Mouse (Mus musculus) layer of hippocampus, adult 9-10 months (tissue): ENCODE data around the gene Cmpk2.
A peak's percentile ranks its signal among the peaks of the same experiment; 100 is the strongest.
"Not testable (repeated sequence)": the region's sequence is repeated elsewhere in the genome, so short reads cannot be mapped to it uniquely, and the experiment has no call there.

Source experiments
- DNase-seq: peaks from one replicate; pipeline ENCODE4 v3.0.0; 2022; ENCODE audit warnings: low spot score

The Cmpk2 gene

DNA sequence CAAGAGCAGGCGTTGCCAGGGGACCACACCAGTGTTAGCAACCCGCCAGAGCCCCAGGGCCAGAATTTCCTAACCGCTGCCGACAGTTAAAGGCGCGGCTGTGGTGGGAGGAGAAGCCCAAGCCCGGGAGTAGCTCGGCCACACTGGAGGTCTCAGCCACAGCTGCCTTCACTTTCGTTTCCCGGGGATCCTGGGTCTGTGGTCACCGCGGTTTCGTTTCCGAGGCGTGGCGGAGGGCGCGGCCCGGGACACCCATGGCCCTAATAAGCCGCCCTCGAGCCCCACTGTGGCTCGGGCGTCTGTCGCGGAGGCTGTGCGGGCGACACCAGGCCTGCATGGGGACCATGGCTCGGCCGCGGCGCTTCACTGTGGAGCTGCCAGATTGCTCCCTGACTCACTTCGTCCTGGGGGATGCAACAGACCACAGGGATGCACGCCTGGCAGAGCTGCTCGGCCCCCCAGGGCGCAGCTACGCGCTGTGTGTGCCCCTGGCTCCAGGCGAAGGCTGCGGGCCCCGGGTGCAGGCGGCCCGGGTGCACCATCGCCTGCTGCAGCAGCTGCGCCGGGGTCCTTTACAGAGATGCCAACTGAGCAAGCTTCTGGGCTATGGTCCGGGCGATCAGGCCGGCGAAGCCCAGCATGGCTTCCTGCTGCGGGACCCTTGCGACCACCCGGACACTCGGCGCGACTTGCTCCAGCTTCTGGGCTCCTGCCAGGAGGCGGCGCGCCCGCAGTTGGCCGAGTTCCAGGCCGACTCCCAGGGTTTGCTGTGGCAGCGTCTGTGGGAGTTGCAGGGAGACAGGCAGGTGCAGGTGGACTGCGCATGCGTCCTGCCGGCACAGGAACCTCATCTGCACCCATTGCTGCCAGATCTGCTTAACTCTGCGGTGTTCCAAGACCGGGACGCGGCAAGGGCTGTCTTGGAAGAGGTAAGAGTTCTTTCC is at the start of gene Cmpk2:
Gene Cmpk2 (plus strand): TSS at position 107 of the 944 bp plus-strand sequence.
- DNase-seq, result peak; percentile 62

DNA sequence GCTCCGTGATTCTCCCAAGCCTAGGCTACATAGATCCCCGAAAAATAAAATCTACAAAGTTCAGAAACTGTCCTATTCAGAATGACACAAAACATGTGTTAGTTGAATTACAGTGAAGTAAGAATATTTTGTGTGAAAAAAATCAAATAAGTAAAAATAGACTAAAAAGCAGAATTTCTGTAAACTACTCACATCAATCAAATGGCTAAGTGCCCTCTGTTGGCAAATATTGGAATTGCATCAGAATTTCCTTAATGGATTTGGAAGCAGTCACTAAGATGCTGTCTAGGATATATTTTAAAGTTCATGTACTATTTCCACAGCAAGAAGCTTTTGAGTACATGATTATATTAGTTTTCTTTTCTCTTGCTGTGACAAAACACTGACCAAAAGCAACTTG is 44.2 kb upstream of the Cmpk2 start:
- peak; percentile 59 for DNase-seq

DNA sequence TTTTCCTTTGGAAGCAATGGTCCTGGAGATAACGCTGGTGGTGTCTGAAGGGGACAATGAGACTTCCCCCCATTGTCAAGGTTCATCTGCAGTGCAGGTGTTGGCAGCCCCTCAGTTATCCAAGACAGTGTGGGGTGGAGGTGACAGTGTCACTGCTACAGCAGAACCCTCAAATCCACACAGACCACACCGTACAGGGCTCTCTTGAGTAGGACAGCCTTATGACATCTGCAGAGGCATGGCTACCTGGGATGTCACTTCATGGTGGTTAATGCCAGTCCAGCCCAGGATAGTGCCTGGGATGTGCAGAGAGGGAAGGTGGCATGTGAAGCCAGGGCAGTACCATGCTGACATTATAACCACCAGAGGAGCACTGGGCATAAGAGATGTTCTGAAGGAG is 40.2 kb upstream of the Cmpk2 start:
- DNase-seq, result not testable (repeated sequence)

DNA sequence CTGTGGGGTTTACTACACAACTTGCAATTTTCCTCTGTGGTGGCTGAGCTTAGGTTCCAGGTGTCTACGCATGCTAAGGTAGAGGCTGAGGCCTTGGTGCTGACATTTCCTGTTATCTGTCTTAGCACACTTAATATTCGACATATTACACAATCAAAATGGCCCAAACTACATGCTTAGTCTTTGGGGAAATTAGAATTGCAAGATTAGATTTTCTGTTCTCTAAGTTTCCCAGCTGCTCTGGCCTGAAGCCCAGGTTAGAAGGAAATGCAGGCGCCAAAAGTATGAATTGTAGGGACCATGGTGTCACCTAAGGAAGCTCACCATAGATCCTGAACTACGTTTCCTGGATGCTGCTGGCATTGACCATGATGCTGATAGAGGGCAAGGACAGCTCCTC is 32.7 kb upstream of the Cmpk2 start:
- no peak for DNase-seq

DNA sequence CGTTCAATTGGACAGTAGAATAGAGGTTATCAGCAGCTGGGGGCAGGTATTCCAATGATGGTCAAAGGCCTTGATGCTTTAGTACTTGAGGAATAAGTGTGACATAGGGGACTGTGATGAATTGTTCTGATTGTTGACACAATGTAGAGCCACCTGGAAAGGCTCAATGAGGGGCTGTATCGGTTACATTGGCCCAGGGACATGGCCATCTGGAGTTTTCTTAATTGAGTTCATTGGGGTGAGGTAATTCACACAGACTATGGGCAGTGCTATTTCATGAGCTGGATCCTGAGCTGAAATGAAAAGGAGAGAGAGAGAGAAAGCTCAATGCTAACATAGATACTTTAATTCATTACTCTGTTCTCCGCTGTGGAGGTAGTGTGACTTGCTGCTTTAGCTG is 31.1 kb upstream of the Cmpk2 start:
- DNase-seq, result no peak

DNA sequence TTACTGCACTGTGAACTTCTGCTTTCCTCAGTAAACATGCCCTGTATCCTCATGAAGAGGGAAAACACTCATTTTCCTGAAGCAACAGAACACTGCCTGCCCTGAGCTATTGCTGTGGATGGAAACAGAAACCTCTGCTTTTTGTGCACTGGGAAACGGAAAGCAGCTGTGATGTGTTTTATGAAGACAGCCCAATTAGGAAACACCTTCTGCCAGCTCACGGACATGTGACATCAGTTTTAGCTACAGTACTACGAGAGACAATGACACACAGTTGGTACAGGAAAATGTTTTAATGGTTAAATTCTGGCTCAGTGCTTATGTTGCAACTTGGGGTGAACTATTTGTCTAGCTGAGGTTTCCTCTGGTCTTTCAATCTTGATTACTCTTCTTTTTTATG is 29.6 kb upstream of the Cmpk2 start:
- DNase-seq, result no peak

DNA sequence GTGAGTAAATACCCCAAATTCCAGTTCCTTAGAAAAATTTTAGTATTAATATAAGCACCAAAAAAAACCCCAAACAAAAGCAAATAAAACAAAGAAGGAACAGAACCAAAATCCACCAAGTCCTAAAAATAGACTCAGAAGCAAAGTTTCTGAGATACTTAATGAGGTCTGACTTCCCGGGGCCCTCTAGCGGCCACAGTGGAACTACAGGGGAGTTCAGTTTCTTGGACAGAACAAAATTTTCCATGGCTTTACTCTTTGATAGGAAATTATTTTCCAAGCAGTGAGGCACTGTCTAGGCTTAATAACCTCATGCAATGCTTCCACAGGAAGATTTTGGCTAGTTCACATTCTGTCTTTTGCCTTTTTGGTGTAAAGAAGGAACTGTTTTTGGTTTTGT is 24.9 kb upstream of the Cmpk2 start:
- peak; percentile 41 for DNase-seq

DNA sequence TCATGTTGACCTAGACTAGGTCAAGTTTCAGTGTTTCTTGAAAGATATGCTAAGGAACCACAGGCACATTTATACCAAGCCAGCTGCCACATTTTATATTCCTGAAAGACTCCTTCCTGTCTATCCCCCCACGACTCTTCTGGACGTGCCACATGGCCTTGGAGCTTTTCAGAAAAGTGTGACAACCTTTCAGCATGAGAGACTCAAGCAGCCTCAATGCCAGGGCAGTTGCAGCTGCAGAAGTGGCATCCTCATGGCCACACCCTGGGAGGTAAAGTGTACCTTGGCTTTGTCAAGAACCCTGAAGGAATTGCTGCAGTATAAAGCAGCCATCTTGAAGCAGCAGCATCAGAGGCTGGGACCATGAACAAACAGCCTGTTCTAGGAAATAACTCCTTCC is 24.5 kb upstream of the Cmpk2 start:
- DNase-seq, result no peak

DNA sequence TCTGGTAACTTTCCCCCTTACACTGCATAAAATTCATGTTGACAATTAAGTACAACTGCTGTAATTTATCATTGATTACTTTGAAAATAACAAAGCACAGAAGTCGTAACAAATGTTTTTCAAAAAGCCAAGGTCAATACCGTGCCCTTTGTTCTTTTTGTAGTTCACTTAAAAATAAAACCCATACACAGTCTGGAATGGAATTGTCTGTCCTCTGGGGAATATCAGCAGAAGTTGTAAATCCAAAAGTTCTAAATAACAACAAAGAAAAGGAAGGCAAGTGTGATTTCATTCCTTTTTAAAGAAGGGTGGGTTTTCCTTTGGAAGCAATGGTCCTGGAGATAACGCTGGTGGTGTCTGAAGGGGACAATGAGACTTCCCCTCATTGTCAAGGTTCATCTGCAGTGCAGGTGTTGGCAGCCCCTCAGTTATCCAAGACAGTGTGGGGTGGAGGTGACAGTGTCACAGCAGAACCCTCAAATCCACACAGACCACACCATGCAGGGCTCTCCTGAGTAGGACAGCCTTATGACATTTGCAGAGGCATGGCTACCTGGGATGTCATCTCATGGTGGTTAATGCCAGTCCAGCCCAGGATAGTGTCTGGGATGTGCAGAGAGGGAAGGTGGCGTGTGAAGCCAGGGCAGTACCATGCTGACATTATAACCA is 22.5 kb upstream of the Cmpk2 start:
- no peak for DNase-seq

DNA sequence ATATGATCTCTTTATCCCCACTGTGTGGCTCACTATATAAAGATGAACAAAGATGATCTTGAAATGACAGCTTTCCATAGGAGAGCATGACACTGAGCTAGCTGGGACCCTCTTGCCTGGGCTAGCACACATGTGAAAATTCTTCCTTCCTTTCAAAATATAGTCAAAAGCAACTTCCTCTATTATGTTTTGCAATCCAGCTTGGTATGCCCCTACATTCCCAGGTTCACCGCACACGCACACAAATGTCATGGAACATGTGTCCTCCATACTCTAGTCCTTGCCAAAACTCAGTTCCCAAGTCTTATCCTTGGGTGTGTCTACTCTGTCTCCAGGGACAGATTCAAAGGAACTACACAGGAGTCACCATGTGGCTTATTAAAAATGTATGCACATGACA is 19.5 kb upstream of the Cmpk2 start:
- DNase-seq, result no peak

DNA sequence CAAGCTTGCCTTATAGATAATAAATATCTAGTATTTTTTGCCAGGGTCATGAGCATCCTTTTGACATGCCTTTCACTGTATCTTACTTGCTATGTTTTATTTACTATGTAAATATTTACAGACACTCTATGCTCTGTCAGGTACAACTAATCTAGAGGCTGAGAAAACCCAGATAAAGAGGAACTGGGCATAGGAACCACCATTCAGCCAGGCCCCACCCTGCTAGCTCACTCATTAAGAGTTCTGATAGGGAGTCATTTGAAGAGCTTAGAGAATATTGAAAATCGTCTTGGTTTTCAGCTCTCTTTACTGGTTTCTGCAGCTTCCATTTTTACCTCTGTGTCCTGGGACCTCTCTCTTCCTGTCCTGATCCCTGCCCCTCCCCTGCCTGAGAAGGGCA is 17.9 kb upstream of the Cmpk2 start:
- DNase-seq, result no peak

DNA sequence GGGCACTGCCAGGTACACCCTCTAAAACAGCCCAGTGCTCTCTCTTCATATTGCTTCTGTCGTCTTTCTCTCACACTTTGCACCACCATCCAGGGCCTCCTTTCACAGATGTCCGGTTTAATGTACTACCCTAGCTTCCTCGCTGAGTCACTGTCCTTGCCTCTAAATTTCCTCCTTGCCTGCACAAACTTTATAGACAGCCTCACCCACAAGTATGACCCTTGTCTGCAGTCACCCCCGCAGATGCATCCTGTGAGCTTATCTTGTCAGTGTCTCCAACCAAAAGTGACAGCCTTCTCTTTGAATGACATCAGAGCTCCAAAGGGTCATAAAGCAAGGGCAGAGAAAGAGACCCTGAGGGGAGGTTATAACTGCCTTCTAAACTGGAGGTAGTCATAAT is 16.1 kb upstream of the Cmpk2 start:
- no peak for DNase-seq

DNA sequence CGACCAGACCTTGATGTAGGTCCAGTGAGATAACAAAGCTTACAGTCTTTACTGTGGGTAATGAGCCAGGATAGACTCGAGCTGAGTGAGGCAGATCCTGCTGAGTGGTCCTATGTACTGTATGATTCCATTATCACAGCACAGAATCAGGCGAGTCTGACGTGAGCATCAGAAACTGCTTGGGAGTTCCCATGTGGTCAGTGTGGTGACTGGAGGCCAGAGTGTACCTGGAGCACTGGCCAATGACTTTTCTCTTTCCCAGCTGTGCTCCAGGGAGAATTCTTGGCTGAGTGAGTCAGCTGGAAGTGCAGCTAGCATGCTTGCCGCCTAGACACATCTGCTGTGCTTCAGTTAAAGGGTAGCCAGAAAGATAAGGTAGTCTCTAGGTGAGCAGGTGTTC is 14.3 kb upstream of the Cmpk2 start:
- DNase-seq, result no peak

DNA sequence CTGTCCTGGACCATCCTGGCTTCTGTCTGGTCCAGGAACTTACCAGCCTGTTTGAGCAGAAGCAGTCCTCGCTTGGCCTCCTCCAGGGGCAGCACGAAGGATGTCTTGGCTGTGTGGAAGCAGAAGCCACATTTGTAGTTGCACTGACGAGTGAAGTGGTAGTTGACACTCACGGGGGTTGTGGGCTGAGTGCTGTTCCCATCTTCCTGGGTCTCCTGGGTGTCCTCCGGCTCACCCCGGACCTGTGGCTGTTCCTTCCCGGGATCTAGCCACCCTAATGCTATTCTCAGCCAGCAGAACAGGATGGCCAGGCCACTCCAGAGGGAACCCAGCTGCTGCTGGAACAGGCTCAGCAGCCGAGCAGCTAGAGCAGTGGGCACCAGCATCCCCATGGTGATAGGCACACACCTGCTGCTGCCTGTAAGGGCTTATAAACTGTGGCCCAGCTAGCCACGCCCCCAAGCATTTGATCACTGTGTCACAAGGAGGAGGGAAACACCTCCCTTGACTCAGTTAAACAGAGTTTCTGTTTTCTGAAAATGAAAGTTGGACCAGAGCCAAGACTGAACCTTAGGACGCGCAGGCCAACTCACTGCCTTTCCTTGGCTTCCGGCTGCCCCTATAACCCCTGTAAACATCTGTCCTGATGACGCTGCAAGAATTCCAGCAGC is 12.8 kb upstream of the Cmpk2 start, which contains the start of gene Rsad2:
Gene Rsad2 (minus strand): TSS at position 425 of the 671 bp plus-strand sequence.
- DNase-seq, result no peak

DNA sequence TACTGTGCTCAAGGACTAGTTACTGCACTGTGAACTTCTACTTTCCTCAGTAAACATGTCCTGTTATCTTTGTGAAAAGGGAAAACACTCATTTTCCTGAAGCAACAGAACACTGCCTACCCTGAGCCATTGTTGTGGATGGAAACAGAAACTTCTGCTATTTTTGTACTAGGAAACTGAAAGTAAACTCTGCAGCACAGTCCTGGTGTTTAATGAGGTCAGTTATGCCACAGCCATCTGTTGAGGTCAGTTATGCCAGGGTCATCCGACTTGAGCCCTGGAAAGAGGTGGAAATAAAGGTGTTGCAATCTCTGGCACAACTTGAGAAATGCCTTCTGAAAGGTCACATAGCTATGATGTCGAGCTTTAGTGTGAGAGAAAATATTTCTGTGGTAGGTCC is 8.9 kb upstream of the Cmpk2 start:
- DNase-seq, result no peak

DNA sequence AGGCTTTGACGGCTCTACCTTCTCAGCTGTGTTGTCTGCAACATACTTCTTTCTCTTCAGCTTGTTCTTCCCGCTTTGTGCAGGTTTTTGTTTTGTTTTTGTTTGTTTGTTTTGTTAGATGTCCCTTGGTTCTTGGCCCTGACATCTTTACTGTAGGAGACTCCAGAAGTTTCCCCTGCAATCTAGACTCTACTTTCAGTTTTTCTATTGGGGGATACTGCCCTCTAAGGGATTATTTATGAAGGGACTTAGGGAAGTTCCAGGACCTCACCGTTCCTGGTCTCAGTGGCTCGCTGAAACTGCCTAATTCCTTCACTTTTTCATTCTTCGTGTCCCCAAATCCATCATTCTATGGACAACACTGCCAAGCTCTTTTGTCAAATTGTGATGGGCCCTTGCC is 3.4 kb upstream of the Cmpk2 start:
- DNase-seq, result no peak

DNA sequence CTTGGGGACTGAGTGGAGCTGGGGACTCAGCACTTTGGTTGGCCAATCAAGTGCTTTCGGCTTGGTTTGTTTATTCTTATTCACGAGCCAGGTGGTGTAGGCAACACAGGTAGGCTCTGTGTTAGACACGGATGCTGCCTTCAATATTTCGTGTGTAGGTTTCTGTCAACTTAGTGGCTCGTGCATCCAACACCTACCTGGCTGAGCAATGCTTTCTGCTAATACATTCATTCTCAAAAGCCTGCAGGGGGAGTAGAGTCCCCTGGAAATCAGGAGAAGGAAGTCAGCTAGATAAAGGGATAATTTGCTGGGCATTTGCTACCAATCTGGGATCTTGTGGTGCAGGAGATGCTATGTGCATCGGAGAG is 1.0 kb downstream of the Cmpk2 start:
- DNase-seq, result no peak

DNA sequence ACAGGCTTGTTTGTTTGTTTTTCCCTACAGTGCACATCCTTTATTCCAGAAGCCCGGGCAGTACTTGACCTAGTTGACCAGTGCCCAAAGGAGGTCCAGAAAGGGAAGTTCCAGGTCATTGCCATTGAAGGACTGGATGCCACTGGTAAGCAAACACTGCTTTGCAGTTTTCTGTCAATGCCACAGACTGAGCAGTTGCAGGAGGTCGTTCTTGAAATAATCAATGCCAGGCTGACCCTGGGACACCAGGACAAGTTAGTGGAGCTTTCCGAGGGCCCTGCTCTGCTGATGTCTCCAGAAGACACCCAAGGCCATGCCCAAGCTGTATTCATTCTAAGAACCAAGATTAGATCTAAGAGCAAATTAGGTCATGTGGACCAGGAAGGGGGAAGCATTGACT is 2.4 kb downstream of the Cmpk2 start:
- DNase-seq, result no peak

DNA sequence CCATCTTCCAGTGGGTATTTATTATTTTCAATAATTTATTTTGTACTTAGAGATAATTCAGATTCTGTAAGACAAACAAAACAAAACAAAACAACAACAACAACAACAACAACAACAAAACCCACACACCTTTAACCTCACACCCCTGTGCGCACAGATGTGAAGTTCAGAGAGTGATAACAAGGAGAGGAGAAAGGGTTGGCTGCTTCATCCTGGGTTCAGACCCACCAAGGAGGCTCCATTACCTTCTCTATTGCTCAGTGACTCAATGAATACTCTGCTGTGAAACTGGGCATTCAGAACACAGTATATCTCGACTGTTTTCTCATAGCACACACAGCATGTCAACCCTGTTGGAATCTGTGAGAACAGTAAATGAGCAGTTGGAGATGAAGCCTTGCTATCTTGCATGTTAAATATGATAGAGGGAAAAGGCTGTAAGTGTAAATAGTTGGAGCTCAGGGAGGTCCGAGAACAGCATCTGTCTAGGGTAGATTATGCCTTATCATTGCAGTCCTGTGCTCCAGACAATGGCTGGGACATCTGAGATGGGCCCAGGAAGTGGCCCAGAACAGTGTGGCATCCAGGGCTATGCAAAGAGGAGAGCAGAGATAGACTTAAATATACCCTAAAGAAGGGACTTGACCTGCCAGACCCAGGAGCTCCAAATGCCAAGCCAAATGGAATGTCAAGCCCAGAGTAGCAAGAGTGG is 3.9 kb downstream of the Cmpk2 start:
- DNase-seq, result no peak

DNA sequence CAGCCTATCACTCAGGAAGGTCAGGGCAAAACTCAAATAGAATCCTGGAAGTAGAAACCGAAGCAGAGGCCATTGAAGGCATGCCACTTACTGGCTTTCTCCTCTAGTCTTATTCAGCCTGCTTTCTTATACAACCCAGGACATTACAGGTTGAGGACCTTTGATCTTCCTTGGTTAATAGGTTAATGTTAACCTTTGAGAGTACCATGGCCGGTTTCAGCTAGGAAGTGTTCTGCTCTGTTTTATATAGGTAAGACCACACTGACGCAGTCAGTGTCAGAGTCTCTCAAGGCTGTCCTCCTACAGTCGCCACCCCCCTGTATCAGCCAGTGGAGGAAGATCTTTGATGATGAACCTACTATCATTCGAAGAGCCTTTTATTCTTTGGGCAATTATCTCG is 4.7 kb downstream of the Cmpk2 start:
- no peak for DNase-seq

DNA sequence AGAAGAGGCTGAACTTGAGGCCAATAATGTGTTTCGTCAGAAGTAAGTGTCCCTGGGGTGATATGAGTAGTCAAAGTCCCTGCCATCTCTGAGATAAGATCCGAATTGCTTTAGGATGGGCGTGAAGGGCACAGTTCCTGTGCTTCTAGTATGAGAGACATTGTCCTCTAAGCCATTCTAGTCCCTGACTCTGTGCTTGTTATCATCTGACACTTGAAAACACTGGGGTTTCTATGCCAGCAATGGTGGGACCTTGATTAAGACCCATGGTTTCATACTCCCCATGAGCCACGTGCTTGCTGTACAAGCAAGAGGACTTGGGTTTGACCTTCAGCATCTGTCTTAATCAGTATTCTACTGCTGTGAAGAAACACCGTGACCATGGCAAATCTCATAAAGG is 8.2 kb downstream of the Cmpk2 start:
- DNase-seq, result no peak
